In genomic region chr12:76910258-76910940, GRCm38 (mm10) we compare ENCODE assay signal across 11 mouse cellular contexts. TPM values are rescaled to one million over a fixed set of nuclear protein-coding genes. Genes with fewer than 3 reads are reported as not detected.
A peak's percentile ranks its signal among the peaks of the same experiment; 100 is the strongest.
DNase-seq lines count a peak whose midpoint lies in the region; ATAC-seq and TF ChIP-seq lines count a peak whose summit lies in the region.
"Had no signal": no experiment of that assay in that cellular context is flagged by ENCODE, and none has a peak within 500 bp of the region (broad histone marks: within the 10 kb centered on the region; RNA-seq: fewer than 3 reads in every experiment).

No protein-coding gene starts in this region.

- 0 out of 2 replicates have a peak overlapping the region, but pooled peaks have one; percentile 22 for H3K9ac ChIP-seq in heart, embryonic 12.5 days
- H3K9ac ChIP-seq in hindbrain, embryonic 16.5 days (ENCODE audit: low read depth, low read length) = no peak overlapping the region

- peak; percentile 75 for ATAC-seq in heart, embryonic 12.5 days (ENCODE audit: insufficient number of reproducible peaks, low FRiP score)
- 0 out of 2 replicates have a peak, but pooled peaks have one; percentile 38 for ATAC-seq in hindbrain, embryonic 16.5 days

- H3K4me2 ChIP-seq in heart, embryonic 12.5 days = peak overlapping the region; percentile 29; the same call in 1 of the 2 replicates
- no peak overlapping the region for H3K4me2 ChIP-seq in hindbrain, embryonic 16.5 days (ENCODE audit: low read length)

- peaks cover 36% of the 10 kb centered on the region for H3K36me3 ChIP-seq in heart, embryonic 12.5 days
- H3K36me3 ChIP-seq in hindbrain, embryonic 16.5 days (ENCODE audit: control insufficient read depth, insufficient read depth, low read length) = 0 out of 2 replicates have a peak, but pooled peaks cover 3% of the 10 kb centered on the region
- peaks cover 10% of the 10 kb centered on the region; the same call in 1 of the 2 replicates for H3K36me3 ChIP-seq in thymus, adult 2 months (ENCODE audit: control insufficient read depth, insufficient read depth, low read length)

- H3K27me3 ChIP-seq in heart, embryonic 12.5 days (replicated peaks) = no peaks in the 10 kb centered on the region
- no peaks in the 10 kb centered on the region for H3K27me3 ChIP-seq in hindbrain, embryonic 16.5 days (replicated peaks; ENCODE audit: control insufficient read depth, insufficient read depth, low read length)
- no peaks in the 10 kb centered on the region for H3K27me3 ChIP-seq in thymus, adult 2 months (ENCODE audit: control insufficient read depth, insufficient read depth, low read length)
- H3K27me3 ChIP-seq: megakaryocyte, embryonic 14.5 days had no signal

- no peaks in the 10 kb centered on the region for H3K9me3 ChIP-seq in heart, embryonic 12.5 days (replicated peaks)
- no peaks in the 10 kb centered on the region for H3K9me3 ChIP-seq in hindbrain, embryonic 16.5 days (ENCODE audit: control insufficient read depth, low read length)
- H3K9me3 ChIP-seq: megakaryocyte, embryonic 14.5 days had no signal

- 60% methylated on average over 11 of the region's 11 CpGs for WGBS in heart, embryonic 12.5 days
- WGBS in hindbrain, embryonic 16.5 days = 62% methylated on average over 11 of the region's 11 CpGs
- 94% methylated on average over 11 of the region's 11 CpGs for WGBS in thymus, adult 2 months

- 0 out of 2 replicates have a peak overlapping the region, but pooled peaks have one; percentile 3 for H3K4me3 ChIP-seq in heart, embryonic 12.5 days
- no peak overlapping the region for H3K4me3 ChIP-seq in hindbrain, embryonic 16.5 days (ENCODE audit: low read length)
- no peak overlapping the region for H3K4me3 ChIP-seq in thymus, adult 2 months (ENCODE audit: control insufficient read depth, insufficient read depth, low read length)
- H3K4me3 ChIP-seq: megakaryocyte, embryonic 14.5 days had no signal

- H3K4me1 ChIP-seq in heart, embryonic 12.5 days (replicated peaks) = peaks cover 11% of the 10 kb centered on the region; the same call in 1 of the 2 replicates
- peaks cover 5% of the 10 kb centered on the region; the same call in 1 of the 2 replicates for H3K4me1 ChIP-seq in hindbrain, embryonic 16.5 days (ENCODE audit: control insufficient read depth, insufficient read depth, low read depth, low read length)
- H3K4me1 ChIP-seq in thymus, adult 2 months (replicated peaks; ENCODE audit: control insufficient read depth, insufficient read depth, low read length) = no peaks in the 10 kb centered on the region

- TF ChIP-seq CTCF in thymus, adult 2 months (IDR thresholded peaks at IDR 0.05; ENCODE audit: borderline replicate concordance, control insufficient read depth, extremely low read depth, insufficient read depth, low read length, poor library complexity) = no peak

- no peak for DNase-seq in heart, postnatal 4 days
- peak; percentile 59 for DNase-seq in spleen, adult 12 weeks (ENCODE audit: low spot score)
- no peak for DNase-seq in spleen, adult 18-20 months
- DNase-seq in layer of hippocampus, postnatal 10 days (ENCODE audit: low spot score in 2 of 2) = no peak
- DNase-seq in lung, postnatal 36 days = no peak
- no peak for DNase-seq in thymus, adult 2 months
- DNase-seq: adrenal gland, postnatal 25 days; heart, postnatal 10 days had no signal

- TF ChIP-seq POLR2A in thymus, adult 2 months (IDR thresholded peaks at IDR 0.05; ENCODE audit: control insufficient read depth, extremely low read depth, insufficient read depth, low read length, poor library complexity) = no peak

- H3K27ac ChIP-seq in heart, embryonic 12.5 days (ENCODE audit: poor library complexity, severe bottlenecking) = no peak overlapping the region
- H3K27ac ChIP-seq in hindbrain, embryonic 16.5 days (ENCODE audit: low read depth, low read length) = no peak overlapping the region
- H3K27ac ChIP-seq in thymus, adult 2 months (ENCODE audit: control insufficient read depth, insufficient read depth, low read length) = no peak overlapping the region

RNA-seq across cellular contexts. Expression of gene Max, which starts 51.6 kb away (rescaled TPM):
- polyA plus RNA-seq in heart, embryonic 12.5 days (2016; fragmentation: Nextera tagmentation; extraction: Ambion mirVana) = 8.2 and 8.9 TPM in 2 replicates
- total RNA-seq in heart, postnatal 4 days (2021) = 10 to 100 TPM; 37.6 to 41.1 TPM
- 16.4 and 17.0 TPM in 2 replicates for polyA plus RNA-seq in hindbrain, embryonic 16.5 days (2015; fragmentation: Nextera tagmentation; extraction: Ambion mirVana)
- total RNA-seq in layer of hippocampus, postnatal 10 days (2021) = 10 to 100 TPM; 73.4 to 79.8 TPM
- polyA plus RNA-seq in thymus, adult 2 months (2012; rRNA removed) = 54.9 and 56.1 TPM in 2 replicates
